Mouse (Mus musculus) cerebellum, adult 9-10 months (tissue): ENCODE measurements around the gene Ttc28.

Experiments used
- DNase-seq: peaks from one replicate; pipeline ENCODE4 v3.0.0; 2022

Ttc28 gene

GRCm38 (mm10) chr5:111218111-111218891 is 338.7 kb downstream of the Ttc28 start:
- no peak for DNase-seq

- DNase-seq, result no peak
Measured at GRCm38 (mm10) chr5:111218998-111219397, 339.4 kb downstream of the Ttc28 start.

- DNase-seq, result no peak
Measured at GRCm38 (mm10) chr5:111220679-111221380, 341.2 kb downstream of the Ttc28 start.

- no peak for DNase-seq
Measured at GRCm38 (mm10) chr5:111222820-111223219, 343.2 kb downstream of the Ttc28 start.

- DNase-seq, result no peak
Measured at GRCm38 (mm10) chr5:111225306-111225705, 345.7 kb downstream of the Ttc28 start.

- peak; percentile 84 for DNase-seq
Measured at GRCm38 (mm10) chr5:111226486-111226885, 346.9 kb downstream of the Ttc28 start.

GRCm38 (mm10) chr5:111227850-111228249 is 348.2 kb downstream of the Ttc28 start:
- no peak for DNase-seq

GRCm38 (mm10) chr5:111228302-111229040 is 348.9 kb downstream of the Ttc28 start:
- DNase-seq, result no peak

GRCm38 (mm10) chr5:111229041-111229394 is 349.4 kb downstream of the Ttc28 start:
- no peak for DNase-seq

- no peak for DNase-seq
Measured at GRCm38 (mm10) chr5:111229671-111230070, 350.1 kb downstream of the Ttc28 start.

GRCm38 (mm10) chr5:111231044-111231443 is 351.4 kb downstream of the Ttc28 start:
- no peak for DNase-seq

GRCm38 (mm10) chr5:111231769-111232168 is 352.2 kb downstream of the Ttc28 start:
- DNase-seq, result no peak

- no peak for DNase-seq
Measured at GRCm38 (mm10) chr5:111233022-111233709, 353.6 kb downstream of the Ttc28 start.

GRCm38 (mm10) chr5:111235131-111235530 is 355.5 kb downstream of the Ttc28 start:
- peak; percentile 45 for DNase-seq

GRCm38 (mm10) chr5:111237176-111237636 is 357.6 kb downstream of the Ttc28 start:
- DNase-seq, result peak; percentile 46

- no peak for DNase-seq
Measured at GRCm38 (mm10) chr5:111239223-111239622, 359.6 kb downstream of the Ttc28 start.

GRCm38 (mm10) chr5:111243447-111244040 is 363.9 kb downstream of the Ttc28 start:
- DNase-seq, result no peak

- no peak for DNase-seq
Measured at GRCm38 (mm10) chr5:111244061-111244460, 364.5 kb downstream of the Ttc28 start.

- no peak for DNase-seq
Measured at GRCm38 (mm10) chr5:111247571-111248265, 368.1 kb downstream of the Ttc28 start.

GRCm38 (mm10) chr5:111252147-111252546 is 372.5 kb downstream of the Ttc28 start:
- DNase-seq, result no peak

- DNase-seq, result no peak
Measured at GRCm38 (mm10) chr5:111254362-111254761, 374.8 kb downstream of the Ttc28 start.

GRCm38 (mm10) chr5:111254781-111255180 is 375.2 kb downstream of the Ttc28 start:
- DNase-seq, result no peak
